Mouse (Mus musculus): ENCODE results near the gene Tmprss7. TPM values are rescaled to one million over a fixed set of nuclear protein-coding genes. Genes with fewer than 3 reads are reported as not detected.

Tmprss7 gene
- polyA plus RNA-seq, 1 experiment from 2014 or later, result not detected

DNA sequence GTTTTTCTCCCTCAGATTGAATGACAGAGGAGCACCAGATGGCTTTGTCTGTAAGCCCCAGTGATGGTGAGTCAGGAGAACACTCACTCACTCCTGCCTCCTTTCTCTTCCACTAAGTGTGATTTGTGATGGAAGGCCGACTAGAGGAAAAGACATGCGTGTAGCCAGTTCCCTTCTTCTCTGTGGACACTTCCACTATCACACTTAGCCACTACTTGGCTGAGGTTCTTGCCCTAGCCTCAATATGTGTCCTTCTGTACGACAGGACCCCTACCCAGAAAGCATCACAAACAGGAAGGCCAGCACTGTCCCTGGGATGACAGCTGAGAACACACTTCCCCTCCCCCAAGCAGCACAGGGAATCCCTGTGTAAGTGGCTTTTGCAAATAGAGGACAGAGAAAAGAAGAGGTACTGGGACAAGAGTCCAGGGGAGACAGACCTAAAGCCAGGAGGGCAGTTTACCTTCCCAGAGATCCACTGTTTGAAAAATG is 29.0 kb upstream of the Tmprss7 start:
- H3K4me2 ChIP-seq (ENCODE audit: low read depth, low read length), result no peak overlapping the region
- no peaks in the 10 kb centered on the region; the same call in 1 of the 2 replicates for H3K4me1 ChIP-seq (replicated peaks; ENCODE audit: control insufficient read depth, insufficient read depth, low read length)
- no peak for ATAC-seq (ENCODE audit: low read depth)
- no peaks in the 10 kb centered on the region for H3K36me3 ChIP-seq (ENCODE audit: control insufficient read depth, insufficient read depth, low read length)
- H3K27ac ChIP-seq (ENCODE audit: low read length), result no peak overlapping the region
- 59% methylated on average over 3 of the region's 3 CpGs for WGBS
- H3K27me3 ChIP-seq (ENCODE audit: control insufficient read depth, insufficient read depth, low read depth, low read length), result no peaks in the 10 kb centered on the region
- H3K9ac ChIP-seq (ENCODE audit: low read length), result no peak overlapping the region
- no peaks in the 10 kb centered on the region for H3K9me3 ChIP-seq (ENCODE audit: control insufficient read depth, low read length)
- no peak overlapping the region for H3K4me3 ChIP-seq (ENCODE audit: low read length)

DNA sequence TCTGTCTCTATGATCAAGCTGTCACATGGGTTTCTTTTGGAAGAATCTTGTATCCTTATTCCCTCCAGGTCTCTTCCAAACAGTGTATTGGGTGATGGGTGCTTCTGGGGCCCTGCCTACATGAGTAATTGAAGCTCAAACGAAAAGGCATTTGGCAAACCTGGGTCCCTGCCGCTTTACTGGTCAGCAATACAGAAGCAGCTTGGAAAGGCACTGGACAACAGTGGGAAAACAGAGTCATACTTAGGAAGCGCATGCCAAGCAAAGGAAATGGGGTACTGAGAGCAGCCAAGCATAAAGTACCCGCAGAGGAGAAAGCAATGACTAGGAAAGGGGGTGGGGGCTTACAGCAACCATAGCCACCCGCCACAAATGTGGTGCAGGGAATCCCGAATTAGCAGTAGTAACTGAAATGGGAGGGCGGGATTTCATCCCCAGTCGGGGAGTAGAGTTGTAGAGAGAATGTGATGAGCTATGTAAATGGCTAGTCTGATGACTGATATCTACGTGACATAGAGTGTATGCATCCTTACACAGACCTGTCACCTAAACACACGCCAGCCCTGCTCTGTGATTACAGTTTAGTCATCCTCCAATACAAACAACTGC is 26.7 kb upstream of the Tmprss7 start:
- Histone ChIP-seq H3K27ac (ENCODE audit: low read length) (no peak overlapping the region), H3K4me3 (ENCODE audit: low read length) (no peak overlapping the region), H3K9ac (ENCODE audit: low read length) (no peak overlapping the region), H3K36me3 (ENCODE audit: control insufficient read depth, insufficient read depth, low read length) (no peaks in the 10 kb centered on the region), H3K9me3 (ENCODE audit: control insufficient read depth, low read length) (no peaks in the 10 kb centered on the region), H3K4me2 (ENCODE audit: low read depth, low read length) (no peak overlapping the region), H3K4me1 (replicated peaks; ENCODE audit: control insufficient read depth, insufficient read depth, low read length) (no peaks in the 10 kb centered on the region; the same call in 1 of the 2 replicates), H3K27me3 (ENCODE audit: control insufficient read depth, insufficient read depth, low read depth, low read length) (no peaks in the 10 kb centered on the region)
- ATAC-seq (ENCODE audit: low read depth), result no peak
- WGBS, result 81% methylated on average over 10 of the region's 10 CpGs

DNA sequence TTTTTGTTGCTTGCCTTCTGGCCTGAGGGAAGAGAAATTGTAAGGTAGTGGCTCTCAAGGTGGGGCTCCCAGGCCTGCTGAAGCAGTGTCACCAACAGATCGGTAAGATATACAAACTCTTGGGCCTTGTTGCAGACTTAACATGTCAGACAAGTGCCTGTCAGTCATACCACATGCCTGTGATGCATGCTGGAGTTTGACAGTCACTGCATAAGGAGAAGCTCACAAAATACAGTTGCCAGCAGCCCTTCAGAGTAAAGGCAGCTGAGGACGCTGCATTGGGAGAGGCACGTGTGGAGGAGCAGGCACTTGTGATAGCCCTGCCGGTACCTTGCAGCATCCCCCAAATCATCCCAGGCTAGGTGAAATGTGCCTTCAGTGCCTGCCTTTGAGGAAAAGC is 24.8 kb upstream of the Tmprss7 start:
- H3K4me3 ChIP-seq (ENCODE audit: low read length), result no peak overlapping the region
- WGBS, result 88% methylated on average over 4 of the region's 4 CpGs
- no peak overlapping the region for H3K4me2 ChIP-seq (ENCODE audit: low read depth, low read length)
- no peaks in the 10 kb centered on the region for H3K4me1 ChIP-seq (replicated peaks; ENCODE audit: control insufficient read depth, insufficient read depth, low read length)
- H3K27me3 ChIP-seq (ENCODE audit: control insufficient read depth, insufficient read depth, low read depth, low read length), result no peaks in the 10 kb centered on the region
- no peaks in the 10 kb centered on the region for H3K36me3 ChIP-seq (ENCODE audit: control insufficient read depth, insufficient read depth, low read length)
- H3K9me3 ChIP-seq (ENCODE audit: control insufficient read depth, low read length), result no peaks in the 10 kb centered on the region
- H3K9ac ChIP-seq (ENCODE audit: low read length), result no peak overlapping the region
- ATAC-seq (ENCODE audit: low read depth), result no peak
- H3K27ac ChIP-seq (ENCODE audit: low read length), result no peak overlapping the region

DNA sequence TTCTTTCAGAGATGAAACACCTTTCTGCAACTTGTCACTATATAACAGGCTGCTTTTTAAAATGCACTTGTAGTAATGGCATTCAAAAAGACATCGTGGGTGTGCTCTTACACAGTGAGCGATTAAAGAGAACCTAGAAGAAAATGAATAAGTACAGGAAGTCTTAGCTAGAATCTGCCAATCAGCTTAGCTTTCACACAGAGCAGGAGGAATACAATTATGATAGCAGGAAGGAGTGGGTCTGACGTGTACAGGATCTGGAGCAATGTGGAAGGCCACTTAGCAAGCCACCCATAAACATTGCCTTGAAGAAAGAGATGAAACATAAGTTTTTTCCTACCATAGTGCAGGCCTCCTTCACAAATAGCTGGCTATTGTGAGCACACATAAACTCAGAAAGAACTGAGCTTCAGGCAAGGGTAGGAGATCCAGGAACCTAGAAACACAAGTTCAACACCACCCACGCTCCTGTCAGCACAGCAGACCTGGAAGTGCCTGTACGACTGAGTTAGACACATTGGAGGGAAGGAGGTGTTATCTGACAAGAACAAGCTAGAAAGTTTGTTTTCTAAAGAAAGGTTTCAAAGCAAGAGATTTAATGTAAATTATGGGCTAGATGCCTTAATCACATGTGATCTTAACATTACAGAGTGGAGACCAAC is 21.2 kb upstream of the Tmprss7 start:
- Histone ChIP-seq H3K27me3 (ENCODE audit: control insufficient read depth, insufficient read depth, low read depth, low read length) (no peaks in the 10 kb centered on the region), H3K36me3 (ENCODE audit: control insufficient read depth, insufficient read depth, low read length) (no peaks in the 10 kb centered on the region), H3K4me2 (ENCODE audit: low read depth, low read length) (no peak overlapping the region), H3K27ac (ENCODE audit: low read length) (no peak overlapping the region), H3K9ac (ENCODE audit: low read length) (no peak overlapping the region), H3K4me1 (replicated peaks; ENCODE audit: control insufficient read depth, insufficient read depth, low read length) (no peaks in the 10 kb centered on the region), H3K4me3 (ENCODE audit: low read length) (no peak overlapping the region), H3K9me3 (ENCODE audit: control insufficient read depth, low read length) (no peaks in the 10 kb centered on the region)
- 64% methylated on average over 5 of the region's 5 CpGs for WGBS
- no peak for ATAC-seq (ENCODE audit: low read depth)

DNA sequence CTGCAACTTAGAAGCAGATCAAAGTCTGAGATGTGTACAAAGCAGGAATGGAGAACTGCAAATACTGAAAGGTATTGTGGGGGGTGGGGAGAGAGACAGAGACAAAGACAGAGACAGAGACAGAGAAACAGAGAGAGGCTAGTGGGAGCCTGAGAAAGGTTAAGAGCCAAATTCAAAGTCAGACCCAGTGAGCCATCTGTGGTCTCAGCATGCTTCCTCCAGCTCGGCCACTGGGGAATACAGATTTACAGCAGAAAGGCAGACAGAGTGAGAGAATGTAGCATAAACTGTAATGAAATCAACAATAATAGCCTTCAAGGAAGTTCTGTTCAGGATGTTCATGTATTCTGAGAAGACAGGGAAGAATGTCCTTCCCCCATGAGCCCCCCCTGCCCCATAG is 20.4 kb upstream of the Tmprss7 start:
- H3K4me3 ChIP-seq (ENCODE audit: low read length), result no peak overlapping the region
- ATAC-seq (ENCODE audit: low read depth), result no peak
- 73% methylated on average over 1 of the region's 1 CpGs for WGBS
- no peak overlapping the region for H3K27ac ChIP-seq (ENCODE audit: low read length)
- H3K4me1 ChIP-seq (replicated peaks; ENCODE audit: control insufficient read depth, insufficient read depth, low read length), result no peaks in the 10 kb centered on the region
- no peaks in the 10 kb centered on the region for H3K27me3 ChIP-seq (ENCODE audit: control insufficient read depth, insufficient read depth, low read depth, low read length)
- no peak overlapping the region for H3K4me2 ChIP-seq (ENCODE audit: low read depth, low read length)
- no peaks in the 10 kb centered on the region for H3K36me3 ChIP-seq (ENCODE audit: control insufficient read depth, insufficient read depth, low read length)
- no peak overlapping the region for H3K9ac ChIP-seq (ENCODE audit: low read length)
- H3K9me3 ChIP-seq (ENCODE audit: control insufficient read depth, low read length), result no peaks in the 10 kb centered on the region

DNA sequence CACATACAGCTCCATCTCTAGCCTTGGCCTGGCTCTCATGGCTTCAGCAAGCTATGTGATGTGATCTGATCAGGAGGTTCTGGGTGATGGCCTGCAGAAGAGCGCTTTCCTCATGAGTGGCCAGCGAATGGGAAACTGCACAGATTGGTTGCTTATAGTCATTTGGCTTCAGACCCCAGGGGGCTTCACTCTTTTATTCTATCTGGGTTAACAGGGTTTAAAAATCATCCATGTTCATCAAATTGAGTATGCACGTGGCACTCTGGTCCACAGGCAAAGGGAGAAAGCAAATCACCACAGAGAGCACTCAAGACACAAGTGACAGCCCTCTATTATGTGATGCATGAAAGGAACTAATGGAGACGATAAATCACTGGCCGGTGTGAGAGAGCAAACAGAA is 19.8 kb upstream of the Tmprss7 start:
- no peak for ATAC-seq (ENCODE audit: low read depth)
- Histone ChIP-seq H3K4me2 (ENCODE audit: low read depth, low read length) (no peak overlapping the region), H3K36me3 (ENCODE audit: control insufficient read depth, insufficient read depth, low read length) (no peaks in the 10 kb centered on the region), H3K27ac (ENCODE audit: low read length) (no peak overlapping the region), H3K9me3 (ENCODE audit: control insufficient read depth, low read length) (no peaks in the 10 kb centered on the region), H3K27me3 (ENCODE audit: control insufficient read depth, insufficient read depth, low read depth, low read length) (no peaks in the 10 kb centered on the region), H3K4me1 (replicated peaks; ENCODE audit: control insufficient read depth, insufficient read depth, low read length) (no peaks in the 10 kb centered on the region), H3K9ac (ENCODE audit: low read length) (no peak overlapping the region), H3K4me3 (ENCODE audit: low read length) (no peak overlapping the region)
- 88% methylated on average over 5 of the region's 5 CpGs for WGBS

DNA sequence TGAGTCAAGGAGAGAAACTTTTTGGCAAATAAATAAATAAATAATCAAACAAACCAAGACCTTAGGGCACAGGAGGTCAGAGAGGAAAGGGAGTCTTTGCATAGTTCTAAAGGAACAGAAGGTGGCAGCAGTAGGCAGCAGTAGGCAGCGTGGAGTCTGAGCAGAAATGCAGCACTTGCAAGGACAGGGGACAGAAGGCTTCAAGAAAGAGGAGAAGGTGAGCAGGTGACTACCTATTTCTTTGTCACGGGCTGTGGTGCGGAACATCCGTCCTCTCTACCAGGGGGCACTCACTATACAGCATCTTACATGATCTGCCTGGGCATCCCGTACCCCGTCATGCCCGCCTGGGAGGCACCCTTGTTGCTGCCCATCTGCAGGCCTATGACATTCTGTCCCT is 17.8 kb upstream of the Tmprss7 start:
- H3K4me3 ChIP-seq (ENCODE audit: low read length), result no peak overlapping the region
- no peaks in the 10 kb centered on the region for H3K9me3 ChIP-seq (ENCODE audit: control insufficient read depth, low read length)
- WGBS, result 79% methylated on average over 7 of the region's 7 CpGs
- H3K4me2 ChIP-seq (ENCODE audit: low read depth, low read length), result no peak overlapping the region
- no peaks in the 10 kb centered on the region for H3K4me1 ChIP-seq (replicated peaks; ENCODE audit: control insufficient read depth, insufficient read depth, low read length)
- no peak overlapping the region for H3K9ac ChIP-seq (ENCODE audit: low read length)
- H3K36me3 ChIP-seq (ENCODE audit: control insufficient read depth, insufficient read depth, low read length), result no peaks in the 10 kb centered on the region
- ATAC-seq (ENCODE audit: low read depth), result no peak
- no peaks in the 10 kb centered on the region for H3K27me3 ChIP-seq (ENCODE audit: control insufficient read depth, insufficient read depth, low read depth, low read length)
- H3K27ac ChIP-seq (ENCODE audit: low read length), result no peak overlapping the region

DNA sequence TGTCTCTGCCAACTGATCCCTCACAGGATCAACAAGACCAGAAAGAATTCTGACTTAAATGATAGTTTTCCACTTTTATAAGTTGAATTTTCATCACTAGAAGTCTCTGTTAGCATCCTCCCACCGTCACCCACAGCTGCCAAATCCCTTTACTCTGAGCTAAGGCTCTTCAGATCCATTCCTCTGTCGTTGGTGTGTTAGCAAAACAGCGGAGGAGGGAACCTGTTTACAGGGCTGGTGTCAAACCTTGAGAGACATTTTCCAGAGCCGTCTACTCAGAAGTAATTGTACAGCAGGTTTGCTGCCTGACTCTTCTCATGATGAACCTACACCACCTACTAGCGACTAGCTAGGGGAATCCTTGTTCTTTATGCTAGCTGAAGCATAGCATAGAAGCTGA is 5.8 kb upstream of the Tmprss7 start:
- Histone ChIP-seq H3K36me3 (ENCODE audit: control insufficient read depth, insufficient read depth, low read length) (no peaks in the 10 kb centered on the region), H3K9me3 (ENCODE audit: control insufficient read depth, low read length) (no peaks in the 10 kb centered on the region), H3K4me1 (replicated peaks; ENCODE audit: control insufficient read depth, insufficient read depth, low read length) (no peaks in the 10 kb centered on the region), H3K4me3 (ENCODE audit: low read length) (no peak overlapping the region), H3K4me2 (ENCODE audit: low read depth, low read length) (no peak overlapping the region), H3K27me3 (ENCODE audit: control insufficient read depth, insufficient read depth, low read depth, low read length) (no peaks in the 10 kb centered on the region), H3K9ac (ENCODE audit: low read length) (no peak overlapping the region), H3K27ac (ENCODE audit: low read length) (no peak overlapping the region)
- no peak for ATAC-seq (ENCODE audit: low read depth)
- 69% methylated on average over 5 of the region's 5 CpGs for WGBS

DNA sequence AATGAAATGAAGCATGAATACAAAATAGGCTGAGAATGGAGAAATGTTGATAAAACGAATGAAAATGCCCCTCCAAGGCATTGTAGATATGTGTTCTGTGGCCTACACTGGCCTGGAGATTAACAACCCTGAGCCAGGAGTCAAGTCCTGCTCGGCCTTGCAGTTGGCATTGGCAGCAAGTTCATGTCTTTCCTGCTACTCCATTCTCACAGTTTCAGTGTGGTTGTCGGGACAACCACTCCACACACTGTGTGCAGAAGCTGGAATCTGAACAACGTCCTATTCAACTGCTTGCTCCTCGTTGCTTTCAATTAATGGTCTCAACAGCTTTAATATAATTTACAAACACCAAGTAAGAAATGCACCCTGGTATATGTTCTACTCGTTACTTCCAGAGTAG is 4.5 kb upstream of the Tmprss7 start:
- Histone ChIP-seq H3K27ac (ENCODE audit: low read length) (no peak overlapping the region), H3K4me1 (replicated peaks; ENCODE audit: control insufficient read depth, insufficient read depth, low read length) (no peaks in the 10 kb centered on the region), H3K9me3 (ENCODE audit: control insufficient read depth, low read length) (no peaks in the 10 kb centered on the region), H3K27me3 (ENCODE audit: control insufficient read depth, insufficient read depth, low read depth, low read length) (no peaks in the 10 kb centered on the region), H3K4me2 (ENCODE audit: low read depth, low read length) (no peak overlapping the region), H3K9ac (ENCODE audit: low read length) (no peak overlapping the region), H3K4me3 (ENCODE audit: low read length) (no peak overlapping the region), H3K36me3 (ENCODE audit: control insufficient read depth, insufficient read depth, low read length) (no peaks in the 10 kb centered on the region)
- ATAC-seq (ENCODE audit: low read depth), result no peak
- WGBS, result 60% methylated on average over 6 of the region's 6 CpGs

Data from lung, embryonic 16.5 days (tissue).